Mouse (Mus musculus): Measurements from ENCODE around the gene Olfr113. TPM values are rescaled to one million over a fixed set of nuclear protein-coding genes. Genes with fewer than 3 reads are reported as not detected.
"Not testable (repeated sequence)": the region's sequence is repeated elsewhere in the genome, so short reads cannot be mapped to it uniquely, and the experiment has no call there.

Olfr113 gene
- not detected for total RNA-seq (2021)
- long read RNA-seq, experiment 1, result 0 reads
- long read RNA-seq, experiment 2, result 0 reads

GRCm38 (mm10) chr17:37577563-37577962, at the start of gene Olfr113:
Gene Olfr113, minus strand, starts transcription at chr17:37577663.
- intact Hi-C loops (cut with DNase I; ENCODE audit: low total_unique reads), result no loop called here
- no peak for DNase-seq

- intact Hi-C loops (cut with DNase I; ENCODE audit: low total_unique reads), result no loop called here
- DNase-seq, result no peak
Measured at GRCm38 (mm10) chr17:37627009-37627408, 49.5 kb upstream of the Olfr113 start, which contains the start of the genes Olfr115 and Olfr116. Gene Olfr115, minus strand, starts transcription at chr17:37627109. Gene Olfr116, minus strand, starts transcription at chr17:37627199.

- intact Hi-C loops (cut with DNase I; ENCODE audit: low total_unique reads), result no loop called here
- DNase-seq, result no peak
Measured at GRCm38 (mm10) chr17:37592643-37593042, 15.2 kb upstream of the Olfr113 start, which contains the start of gene Olfr114. Gene Olfr114, minus strand, starts transcription at chr17:37592743.

GRCm38 (mm10) chr17:37569351-37569750, 8.1 kb downstream of the Olfr113 start, which contains the start of gene Olfr112:
Gene Olfr112, minus strand, starts transcription at chr17:37569451.
- no peak for DNase-seq
- intact Hi-C loops (cut with DNase I; ENCODE audit: low total_unique reads), result no loop called here

GRCm38 (mm10) chr17:37558913-37559615, 18.4 kb downstream of the Olfr113 start:
- intact Hi-C loops (cut with DNase I; ENCODE audit: low total_unique reads), result no loop called here
- no peak for DNase-seq

GRCm38 (mm10) chr17:37543800-37544435, 33.5 kb downstream of the Olfr113 start:
- intact Hi-C loops (cut with DNase I; ENCODE audit: low total_unique reads), result no loop called here
- no peak for DNase-seq

- intact Hi-C loops (cut with DNase I; ENCODE audit: low total_unique reads), result no loop called here
Measured at GRCm38 (mm10) chr17:37541454-37542119, 35.9 kb downstream of the Olfr113 start.

GRCm38 (mm10) chr17:37538416-37538815, 39.0 kb downstream of the Olfr113 start:
- DNase-seq; intact Hi-C loops (cut with DNase I; ENCODE audit: low total_unique reads): not testable (repeated sequence)

More at GRCm38 (mm10) chr17:37541454-37542119, 35.9 kb downstream of the Olfr113 start:
- DNase-seq, result no peak

GRCm38 (mm10) chr17:37535173-37535572, 42.3 kb downstream of the Olfr113 start:
- intact Hi-C loops (cut with DNase I; ENCODE audit: low total_unique reads), result no loop called here
- DNase-seq, result no peak

GRCm38 (mm10) chr17:37525427-37525826, 52.0 kb downstream of the Olfr113 start:
- DNase-seq; intact Hi-C loops (cut with DNase I; ENCODE audit: low total_unique reads): not testable (repeated sequence)

- DNase-seq; intact Hi-C loops (cut with DNase I; ENCODE audit: low total_unique reads): not testable (repeated sequence)
Measured at GRCm38 (mm10) chr17:37524612-37525011, 52.9 kb downstream of the Olfr113 start.

Other genes starting within 250 kb of the Olfr113 start
- not detected for gene Olfr103, start 238.0 kb downstream of the Olfr113 start, total RNA-seq (2021)
- not detected for gene Olfr104-ps, start 218.1 kb downstream of the Olfr113 start, total RNA-seq (2021)
- gene Olfr105-ps, start 198.6 kb downstream of the Olfr113 start, total RNA-seq (2021), result not detected
- gene Olfr106-ps, start 187.3 kb downstream of the Olfr113 start, total RNA-seq (2021), result not detected
- not detected for gene Olfr107, start 178.4 kb downstream of the Olfr113 start, total RNA-seq (2021)
- gene Olfr108, start 132.2 kb downstream of the Olfr113 start, total RNA-seq (2021), result not detected
- gene Olfr109, start 118.7 kb downstream of the Olfr113 start, total RNA-seq (2021), result not detected
- gene H2-M2, start 94.1 kb downstream of the Olfr113 start, total RNA-seq (2021), result not detected
- gene Olfr110, start 85.2 kb downstream of the Olfr113 start, total RNA-seq (2021), result not detected
- gene Olfr111, start 69.6 kb downstream of the Olfr113 start, total RNA-seq (2021), result not detected
- not detected for gene Olfr112, start 8.2 kb downstream of the Olfr113 start, total RNA-seq (2021)
- gene Olfr114, start 15.1 kb upstream of the Olfr113 start, total RNA-seq (2021), result not detected
- gene Olfr115, start 49.4 kb upstream of the Olfr113 start, total RNA-seq (2021), result not detected
- gene Olfr116, start 49.5 kb upstream of the Olfr113 start, total RNA-seq (2021), result not detected
- gene Olfr117, start 86.1 kb upstream of the Olfr113 start, total RNA-seq (2021), result not detected
- gene Olfr118, start 89.3 kb upstream of the Olfr113 start, total RNA-seq (2021), result not detected
- gene Olfr119, start 118.9 kb upstream of the Olfr113 start, total RNA-seq (2021), result not detected
- gene Olfr120, start 144.1 kb upstream of the Olfr113 start, total RNA-seq (2021), result not detected
- not detected for gene Olfr121, start 171.2 kb upstream of the Olfr113 start, total RNA-seq (2021)
- not detected for gene Olfr122, start 190.9 kb upstream of the Olfr113 start, total RNA-seq (2021)
- not detected for gene Olfr123, start 215.9 kb upstream of the Olfr113 start, total RNA-seq (2021)
- gene Olfr124, start 222.2 kb upstream of the Olfr113 start, total RNA-seq (2021), result not detected